Mouse (Mus musculus) stomach, embryonic 16.5 days (tissue): Measurements from ENCODE around the gene Pym1. TPM values are rescaled to one million over a fixed set of nuclear protein-coding genes. Genes with fewer than 3 reads are reported as not detected.
A peak's percentile ranks its signal among the peaks of the same experiment; 100 is the strongest.

Experiments used
- ATAC-seq: fragments of 200-750 bp; cut with Nextera tagmentation; 2 replicates; pipeline ENCODE4 v1.8.0; 2017; ENCODE audit warnings: moderate number of reproducible peaks, moderate TSS enrichment; ENCODE audit not compliant: insufficient read depth, low FRiP score
- H3K27ac ChIP-seq: fragments of 300-500 bp; sonication (generic); 2 replicates; pipeline ENCODE4 v1.5.1; 2014; ENCODE audit warnings: low read length
- H3K27me3 ChIP-seq: fragments of 300-500 bp; sonication (generic); 2 replicates; pipeline ENCODE4 v1.6.1; 2014; ENCODE audit warnings: low read length, control low read depth, mixed read lengths; ENCODE audit not compliant: control insufficient read depth, insufficient read depth
- H3K36me3 ChIP-seq: fragments of 300-500 bp; sonication (generic); 2 replicates; pipeline ENCODE4 v1.6.1; 2014; ENCODE audit warnings: low read length; ENCODE audit not compliant: control insufficient read depth, insufficient read depth
- H3K4me1 ChIP-seq: fragments of 300-500 bp; sonication (generic); 2 replicates; pipeline ENCODE4 v1.6.1; 2014; ENCODE audit warnings: low read length, control low read depth, mixed read lengths; ENCODE audit not compliant: control insufficient read depth, insufficient read depth
- H3K4me2 ChIP-seq: fragments of 300-500 bp; sonication (generic); 2 replicates; pipeline ENCODE4 v1.6.1; 2014; ENCODE audit warnings: low read depth, low read length, mixed read lengths
- H3K4me3 ChIP-seq: fragments of 300-500 bp; sonication (generic); replicated peaks from 2 replicates; pipeline ENCODE4 v1.5.1; 2014; ENCODE audit warnings: mild to moderate bottlenecking, low read length
- H3K9ac ChIP-seq: fragments of 300-500 bp; sonication (generic); 2 replicates; pipeline ENCODE4 v1.6.1; 2014; ENCODE audit warnings: low read length
- H3K9me3 ChIP-seq: fragments of 300-500 bp; sonication (generic); replicated peaks from 2 replicates; pipeline ENCODE4 v1.6.1; 2016; ENCODE audit warnings: low read length, control low read depth; ENCODE audit not compliant: control insufficient read depth
- WGBS: fragments of 180-500 bp; shearing (Covaris S2); extraction: QIAGEN DNeasy Blood & Tissue Kit; methylation state at CpG from one replicate; pipeline ENCODE4 v1.1.7; 2014; 5-methylcytosine and 5-hydroxymethylcytosine counted together
- polyA plus RNA-seq: library from polyadenylated mRNA; unstranded; fragments of >200 nt; fragmentation: Nextera tagmentation; extraction: Ambion mirVana; gene quantifications from 2 replicates; pipeline ENCODE4 v1.2.1, GENCODE M21; 2015

Pym1 gene
- polyA plus RNA-seq, 1 experiment from 2014 or later, result 35.0 TPM

DNA sequence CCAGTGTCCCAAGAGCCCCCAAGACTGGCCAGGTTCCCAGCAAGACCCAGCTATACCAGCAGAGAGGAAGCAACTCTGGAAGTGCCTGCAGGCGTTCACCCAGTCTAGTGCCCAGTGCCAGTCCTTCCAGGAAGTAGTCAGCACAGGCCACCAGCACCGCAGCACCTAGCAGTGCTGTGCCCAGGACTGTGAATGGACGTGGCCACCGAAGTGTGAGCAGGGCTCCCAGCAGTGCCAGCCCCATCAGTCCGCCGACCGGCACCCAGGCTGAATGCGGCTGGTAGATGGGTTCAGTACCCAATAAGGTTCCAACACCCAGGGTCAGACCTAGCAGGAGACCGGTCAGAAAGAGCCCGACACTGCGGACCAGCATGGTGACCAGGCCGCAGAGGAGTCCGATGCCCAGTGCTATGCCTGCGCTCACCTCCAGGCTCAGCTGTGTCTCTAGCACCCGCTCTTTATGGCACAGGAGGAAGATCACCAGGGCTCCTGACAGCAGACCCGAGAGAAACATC is 54.3 kb downstream of the Pym1 start:
- ATAC-seq, result no peak
- Histone ChIP-seq H3K36me3 (no peaks in the 10 kb centered on the region), H3K9ac (no peak overlapping the region), H3K4me2 (no peak overlapping the region; the same call in 1 of the 2 replicates), H3K4me1 (peaks cover 14% of the 10 kb centered on the region), H3K27ac (no peak overlapping the region), H3K27me3 (no peaks in the 10 kb centered on the region), H3K4me3 (no peak overlapping the region), H3K9me3 (no peaks in the 10 kb centered on the region)
- WGBS, result 90% methylated on average over 16 of the region's 16 CpGs

DNA sequence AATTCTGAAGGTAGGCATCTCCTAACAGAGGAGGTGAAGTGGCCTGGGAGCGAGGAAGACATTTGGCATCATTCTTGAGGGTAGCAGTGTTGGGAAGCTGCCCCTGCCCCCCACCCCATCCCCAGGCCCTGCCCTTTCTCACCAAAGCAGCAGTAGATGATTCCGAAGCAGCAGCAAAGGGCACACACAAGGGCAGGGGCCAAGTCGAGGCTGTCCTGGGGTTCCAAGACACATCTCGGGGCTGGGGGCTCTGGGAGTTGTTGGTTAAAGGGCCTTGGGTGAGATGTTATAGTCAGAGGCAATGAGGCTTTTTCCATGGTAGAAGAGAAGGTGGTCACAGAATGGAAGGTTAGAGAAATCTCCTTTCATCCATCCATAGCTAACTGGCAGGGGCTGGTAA is 55.3 kb downstream of the Pym1 start:
- no peak for ATAC-seq
- Histone ChIP-seq H3K36me3 (no peaks in the 10 kb centered on the region), H3K27ac (peak overlapping the region; percentile 96; the same call in 1 of the 2 replicates), H3K4me3 (peak overlapping the region; percentile 56), H3K27me3 (no peaks in the 10 kb centered on the region), H3K9me3 (no peaks in the 10 kb centered on the region), H3K4me2 (peak overlapping the region; percentile 83), H3K4me1 (peaks cover 23% of the 10 kb centered on the region), H3K9ac (peak overlapping the region; percentile 79)
- 48% methylated on average over 4 of the region's 4 CpGs for WGBS

DNA sequence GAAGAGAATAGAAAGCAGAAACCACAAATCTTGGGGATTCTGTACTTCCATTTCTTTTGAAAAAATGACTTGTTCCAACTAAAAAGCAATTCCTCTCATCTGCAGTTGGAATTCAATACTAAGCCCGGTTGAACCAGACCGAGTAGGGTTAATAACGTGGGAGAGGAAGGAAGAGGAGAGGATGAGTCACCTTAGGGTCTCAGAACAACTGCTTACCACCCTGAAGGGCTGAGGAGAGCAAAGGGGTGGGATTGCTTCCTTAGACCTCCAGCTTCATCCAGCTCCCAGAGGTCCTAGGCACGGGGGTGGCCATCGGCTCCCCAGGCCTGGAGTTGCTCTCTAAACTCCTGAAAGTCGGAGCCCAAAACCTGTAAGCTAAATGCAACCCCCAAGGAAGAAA is 55.7 kb downstream of the Pym1 start:
- H3K4me1 ChIP-seq, result peaks cover 24% of the 10 kb centered on the region
- peak overlapping the region; percentile 56 for H3K4me3 ChIP-seq
- peak overlapping the region; percentile 79 for H3K9ac ChIP-seq
- 6% methylated on average over 6 of the region's 6 CpGs for WGBS
- H3K36me3 ChIP-seq, result no peaks in the 10 kb centered on the region
- H3K4me2 ChIP-seq, result peak overlapping the region; percentile 83
- no peaks in the 10 kb centered on the region for H3K9me3 ChIP-seq
- H3K27ac ChIP-seq, result peak overlapping the region; percentile 96
- H3K27me3 ChIP-seq, result no peaks in the 10 kb centered on the region
- no peak for ATAC-seq

DNA sequence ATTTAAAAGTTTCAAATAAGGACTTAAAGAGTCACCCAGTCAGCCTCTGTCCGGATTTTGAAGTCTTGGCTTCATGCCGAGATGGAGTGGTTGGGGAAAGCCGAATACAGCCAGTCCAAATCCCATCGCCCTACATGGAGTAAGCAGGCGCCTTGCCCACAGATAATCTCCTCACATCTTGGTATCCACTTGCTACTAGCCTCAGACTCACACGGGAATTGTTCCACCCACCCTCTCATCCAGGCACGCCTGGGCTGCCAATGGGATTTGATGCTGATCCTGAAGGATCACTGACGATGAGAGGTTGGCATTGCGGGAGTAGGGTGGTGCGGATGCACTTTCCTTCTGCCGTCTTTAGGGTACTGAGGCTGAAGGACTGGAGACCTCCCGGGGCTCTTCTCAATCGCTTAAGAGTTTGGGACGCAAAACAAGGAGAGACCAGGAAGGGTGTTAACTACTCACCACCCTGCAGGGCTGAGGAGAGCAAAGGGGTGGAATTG is 56.1 kb downstream of the Pym1 start, which contains the start of gene Dnajc14:
TSS of gene Dnajc14 (plus strand) at position 292 of the 500 bp plus-strand sequence.
- H3K27me3 ChIP-seq, result no peaks in the 10 kb centered on the region
- peak within 1 kb of the TSS; percentile 96 for H3K27ac ChIP-seq
- H3K4me3 ChIP-seq, result peak within 1 kb of the TSS; percentile 56
- H3K9me3 ChIP-seq, result no peaks in the 10 kb centered on the region
- no peak for ATAC-seq
- peak within 1 kb of the TSS; percentile 83 for H3K4me2 ChIP-seq
- H3K36me3 ChIP-seq, result no peaks in the 10 kb centered on the region
- H3K9ac ChIP-seq, result peak within 1 kb of the TSS; percentile 79
- under 1% methylated on average over 14 of the region's 14 CpGs for WGBS
- peaks cover 29% of the 10 kb centered on the region for H3K4me1 ChIP-seq

DNA sequence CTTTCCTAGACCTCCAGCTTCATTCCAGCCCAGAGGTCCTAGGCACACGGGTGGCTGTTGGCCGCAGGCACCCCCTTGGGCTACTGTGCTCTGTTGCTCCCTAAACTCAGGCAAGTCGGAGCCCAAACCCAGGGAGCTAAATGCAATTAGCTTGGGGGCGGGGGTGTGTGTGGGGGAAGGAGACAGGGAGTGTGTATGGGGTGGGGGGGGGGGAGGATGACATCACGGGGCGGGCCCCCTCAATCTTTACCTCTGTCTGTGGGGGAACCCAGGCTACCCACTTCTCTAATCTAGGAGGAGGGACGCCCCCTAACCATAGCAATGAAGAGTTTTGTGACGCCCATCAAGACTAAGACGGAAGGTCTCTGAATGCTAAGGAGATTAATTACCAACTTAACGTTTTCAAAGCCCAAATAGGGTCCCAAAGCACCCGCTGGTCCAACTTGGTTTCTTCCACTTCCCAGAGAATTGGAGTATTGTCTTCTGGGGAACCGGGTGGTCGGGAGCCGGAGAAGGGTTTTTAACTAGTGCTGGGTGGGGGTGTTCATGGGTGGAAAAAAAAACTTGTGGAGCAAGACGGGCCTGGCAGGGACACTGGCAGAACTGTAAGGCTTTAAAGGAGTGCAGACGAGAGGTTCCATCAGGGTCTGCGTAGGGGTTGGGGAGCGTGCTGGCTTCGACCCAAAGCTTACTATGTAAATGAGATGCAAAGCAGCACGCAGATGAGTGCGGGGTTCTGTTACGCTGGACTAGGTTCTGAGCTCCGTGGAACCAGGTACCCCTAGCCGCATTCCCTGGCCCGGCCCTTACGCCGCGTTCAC is 56.8 kb downstream of the Pym1 start, which contains the start of gene Tmem198b:
TSS of gene Tmem198b (minus strand) at position 100 of the 821 bp plus-strand sequence.
- ATAC-seq, result peak; percentile 57
- Histone ChIP-seq H3K4me2 (peak within 1 kb of the TSS; percentile 83), H3K36me3 (no peaks in the 10 kb centered on the region), H3K9ac (peak within 1 kb of the TSS; percentile 79), H3K9me3 (no peaks in the 10 kb centered on the region), H3K4me3 (peak within 1 kb of the TSS; percentile 56), H3K27me3 (no peaks in the 10 kb centered on the region), H3K27ac (peak within 1 kb of the TSS; percentile 96), H3K4me1 (peaks cover 31% of the 10 kb centered on the region)
- WGBS, result under 1% methylated on average over 28 of the region's 28 CpGs

DNA sequence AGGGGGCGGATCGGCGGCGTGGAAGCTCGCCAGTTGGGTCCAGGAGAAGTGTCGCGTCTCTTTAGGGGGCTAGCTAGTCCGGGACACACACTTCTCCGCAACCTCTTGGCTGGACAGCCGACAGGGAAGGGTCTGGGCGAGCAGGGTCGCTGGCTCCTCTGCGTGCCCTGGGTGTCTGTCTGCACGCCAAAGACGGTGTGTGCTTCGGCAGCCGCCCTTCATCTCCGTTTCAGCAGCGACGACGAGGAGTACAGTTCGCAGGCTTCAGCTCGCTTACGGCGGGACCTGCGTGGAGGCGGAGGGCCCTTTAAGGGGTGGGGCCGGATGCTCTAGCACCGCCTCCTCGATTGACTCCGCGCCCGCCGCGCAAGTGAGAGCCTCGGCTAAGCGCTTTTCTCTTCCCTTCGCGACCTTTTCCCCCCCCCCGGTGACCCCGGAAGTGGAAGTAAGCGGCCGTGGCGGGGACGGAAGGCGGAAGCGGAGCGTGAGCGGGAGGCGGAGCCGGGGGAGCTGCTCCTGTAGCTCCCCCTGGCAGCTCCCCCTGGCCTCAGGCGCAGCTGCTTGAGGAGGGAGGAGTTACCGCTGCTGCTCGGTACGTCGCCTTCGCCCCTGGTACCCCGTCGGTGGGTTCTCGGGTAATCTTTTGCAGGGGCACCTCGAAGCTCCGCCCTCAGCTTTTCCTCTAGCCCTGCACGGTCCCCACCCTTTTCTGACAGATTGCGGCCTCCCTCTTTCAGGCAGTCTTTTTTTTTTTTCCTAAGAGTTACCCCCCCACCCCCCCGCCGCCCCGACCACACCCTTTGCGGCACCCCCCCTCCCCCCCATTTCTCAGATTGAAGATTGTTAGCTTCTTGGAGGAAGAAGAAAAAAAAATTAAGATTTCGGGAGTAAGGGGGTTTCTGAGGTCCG is 57.7 kb downstream of the Pym1 start:
- Histone ChIP-seq H3K9ac (peak overlapping the region; percentile 79), H3K4me2 (peak overlapping the region; percentile 83), H3K36me3 (no peaks in the 10 kb centered on the region), H3K27me3 (no peaks in the 10 kb centered on the region), H3K4me3 (peak overlapping the region; percentile 56), H3K9me3 (no peaks in the 10 kb centered on the region), H3K27ac (peak overlapping the region; percentile 96), H3K4me1 (peaks cover 31% of the 10 kb centered on the region)
- peak; percentile 95 for ATAC-seq
- WGBS, result under 1% methylated on average over 70 of the region's 70 CpGs

DNA sequence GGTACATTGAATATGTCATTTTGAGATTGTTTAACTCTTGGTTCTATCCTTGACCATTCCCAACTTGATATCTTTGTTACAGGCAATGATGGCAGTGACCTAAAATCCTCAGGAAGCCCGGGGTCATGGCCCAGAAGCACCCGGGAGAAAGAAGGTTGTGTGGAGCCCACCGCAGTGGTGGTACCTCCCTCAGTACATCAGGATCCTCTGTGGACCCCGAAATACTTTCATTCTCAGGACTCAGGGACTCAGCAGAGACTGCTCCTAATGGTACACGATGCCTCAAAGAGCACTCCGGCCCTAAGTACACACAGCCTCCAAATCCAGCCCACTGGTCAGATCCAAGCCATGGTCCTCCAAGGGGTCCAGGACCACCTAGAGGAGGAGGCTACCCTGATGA is 58.4 kb downstream of the Pym1 start:
- no peak for ATAC-seq
- 42% methylated on average over 6 of the region's 6 CpGs for WGBS
- Histone ChIP-seq H3K4me3 (peak overlapping the region; percentile 56), H3K4me1 (peaks cover 31% of the 10 kb centered on the region), H3K36me3 (no peaks in the 10 kb centered on the region), H3K27me3 (no peaks in the 10 kb centered on the region), H3K9me3 (no peaks in the 10 kb centered on the region), H3K9ac (peak overlapping the region; percentile 79), H3K27ac (peak overlapping the region; percentile 96), H3K4me2 (peak overlapping the region; percentile 83)

DNA sequence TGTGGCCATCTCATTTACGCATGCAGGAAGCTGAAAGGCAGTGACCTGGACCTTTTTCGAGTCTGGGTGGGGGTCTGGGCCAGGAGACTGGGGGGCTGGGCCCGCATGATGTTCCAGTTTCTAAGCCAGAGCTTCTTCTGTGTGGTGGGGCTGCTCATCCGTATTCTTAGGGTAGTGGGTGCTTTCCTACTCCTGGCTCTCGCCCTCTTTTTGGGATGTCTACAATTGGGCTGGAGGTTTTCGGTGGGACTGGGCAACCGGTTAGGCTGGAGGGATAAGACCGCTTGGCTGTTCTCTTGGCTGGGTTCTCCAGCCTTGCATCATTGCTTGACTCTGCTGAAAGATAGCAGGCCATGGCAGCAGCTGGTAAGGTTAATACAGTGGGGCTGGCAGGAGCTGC is 59.3 kb downstream of the Pym1 start:
- Histone ChIP-seq H3K4me1 (peaks cover 31% of the 10 kb centered on the region), H3K27me3 (no peaks in the 10 kb centered on the region), H3K4me3 (peak overlapping the region; percentile 56), H3K4me2 (peak overlapping the region; percentile 83), H3K9ac (peak overlapping the region; percentile 57), H3K9me3 (no peaks in the 10 kb centered on the region), H3K27ac (no peak overlapping the region), H3K36me3 (no peaks in the 10 kb centered on the region)
- ATAC-seq, result no peak
- WGBS, result 86% methylated on average over 8 of the region's 8 CpGs
